ENCODE assay signal across 16 mouse cellular contexts in the genomic region with DNA sequence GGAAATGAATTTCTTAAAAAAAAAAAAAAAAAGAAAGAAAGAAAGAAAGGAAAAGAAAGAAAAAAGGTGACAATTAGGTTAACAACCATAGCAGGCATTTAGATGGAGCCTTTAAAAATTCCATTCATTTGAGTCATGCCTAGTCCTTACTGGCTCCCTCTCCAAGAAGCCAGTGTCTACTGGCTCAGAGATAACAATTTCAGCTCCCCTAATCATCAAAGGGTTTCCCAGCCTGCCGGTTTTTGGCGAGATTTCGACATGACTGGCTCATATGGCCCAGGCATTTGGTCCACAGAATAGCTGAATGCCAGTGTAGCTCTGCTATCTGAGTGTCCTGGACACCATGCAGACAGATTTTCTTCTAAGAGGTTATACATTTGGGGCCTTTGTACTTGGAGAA. TPM values are rescaled to one million over a fixed set of nuclear protein-coding genes. Genes with fewer than 3 reads are reported as not detected.
A peak's percentile ranks its signal among the peaks of the same experiment; 100 is the strongest.
DNase-seq lines count a peak whose midpoint lies in the region; ATAC-seq and TF ChIP-seq lines count a peak whose summit lies in the region.
"Had no signal": no experiment of that assay in that cellular context is flagged by ENCODE, and none has a peak within 500 bp of the region (broad histone marks: within the 10 kb centered on the region; RNA-seq: fewer than 3 reads in every experiment).

No protein-coding gene starts in this region.

- no peak overlapping the region for H3K4me2 ChIP-seq in lung, postnatal 0 days (replicated peaks; ENCODE audit: low read depth, low read length)
- H3K4me2 ChIP-seq: limb, embryonic 13.5 days had no signal

- H3K27me3 ChIP-seq in heart, embryonic 10.5 days (ENCODE audit: insufficient read depth, poor library complexity, severe bottlenecking): no peaks in the 10 kb centered on the region
- H3K27me3 ChIP-seq in lung, postnatal 0 days (replicated peaks; ENCODE audit: insufficient read depth, low read length): no peaks in the 10 kb centered on the region
- H3K27me3 ChIP-seq: limb, embryonic 13.5 days had no signal

- peaks cover 21% of the 10 kb centered on the region for H3K4me1 ChIP-seq in heart, embryonic 10.5 days
- H3K4me1 ChIP-seq in lung, postnatal 0 days (ENCODE audit: insufficient read depth, low read depth, low read length): no peaks in the 10 kb centered on the region

- peak; percentile 42 to 55 for DNase-seq in heart, adult 18-20 months
- DNase-seq in heart, adult 9 months (ENCODE audit: low spot score in 2 of 2): no peak
- DNase-seq in adrenal gland, postnatal 14 days: peak; percentile 16
- DNase-seq in heart, embryonic 10.5 days (ENCODE audit: low spot score): no peak
- peak; percentile 36 for DNase-seq in lung, postnatal 0 days (ENCODE audit: low spot score)
- DNase-seq in layer of hippocampus, postnatal 10 days (ENCODE audit: low spot score in 2 of 2): no peak
- DNase-seq in layer of hippocampus, adult 18-20 months (ENCODE audit: low spot score in 2 of 2): no peak
- no peak for DNase-seq in cerebellum, adult 9-10 months
- DNase-seq: layer of hippocampus, postnatal 36 days; thymus, adult 2 months had no signal

- H3K27ac ChIP-seq in heart, embryonic 10.5 days: peak overlapping the region; percentile 62
- no peak overlapping the region for H3K27ac ChIP-seq in lung, postnatal 0 days (ENCODE audit: low read length)
- H3K27ac ChIP-seq: kidney, postnatal 0 days; limb, embryonic 13.5 days had no signal

- WGBS in heart, embryonic 10.5 days: 7% methylated on average over 3 of the region's 3 CpGs
- 13% methylated on average over 3 of the region's 3 CpGs for WGBS in lung, postnatal 0 days

- ATAC-seq in lung, postnatal 0 days: peak; percentile 58; the same call in 1 of the 2 replicates
- ATAC-seq: midbrain, embryonic 16.5 days had no signal

- peaks cover 23% of the 10 kb centered on the region; the same call in 1 of the 2 replicates for H3K36me3 ChIP-seq in heart, embryonic 10.5 days
- no peaks in the 10 kb centered on the region for H3K36me3 ChIP-seq in lung, postnatal 0 days (ENCODE audit: insufficient read depth, low read length)
- H3K36me3 ChIP-seq: limb, embryonic 13.5 days had no signal

- no peak overlapping the region for H3K9ac ChIP-seq in lung, postnatal 0 days (replicated peaks; ENCODE audit: low read depth)
- H3K9ac ChIP-seq: limb, embryonic 13.5 days had no signal

- H3K9me3 ChIP-seq in heart, embryonic 10.5 days: no peaks in the 10 kb centered on the region
- H3K9me3 ChIP-seq in lung, postnatal 0 days (ENCODE audit: low read length): no peaks in the 10 kb centered on the region
- H3K9me3 ChIP-seq: limb, embryonic 13.5 days had no signal

- TF ChIP-seq CTCF in lung, postnatal 0 days (IDR thresholded peaks at IDR 0.05): no peak

- no peak for TF ChIP-seq EP300 in lung, postnatal 0 days (IDR thresholded peaks at IDR 0.05)

- H3K4me3 ChIP-seq in heart, embryonic 10.5 days: no peak overlapping the region
- H3K4me3 ChIP-seq in lung, postnatal 0 days (ENCODE audit: low read depth, low read length): no peak overlapping the region
- H3K4me3 ChIP-seq: limb, embryonic 13.5 days had no signal

RNA-seq across cellular contexts. Expression of a gene that starts 18.4 kb away (rescaled TPM):
- total RNA-seq in heart, adult 18-20 months (2021): 10 to 100 TPM; 21.9 to 30.0 TPM
- total RNA-seq in adrenal gland, postnatal 14 days (2021): 2.7 and 3.6 TPM in 2 replicates
- 148 and 236 TPM in 2 replicates for polyA plus RNA-seq in heart, embryonic 10.5 days (2016; fragmentation: Nextera tagmentation; extraction: Ambion mirVana)
- 54.7 and 59.2 TPM in 2 replicates for polyA plus RNA-seq in lung, postnatal 0 days (2015; fragmentation: Nextera tagmentation; extraction: Ambion mirVana)
- 1 to 10 TPM; 2.5 to 2.7 TPM for total RNA-seq in layer of hippocampus, postnatal 10 days (2021)
- under 1 TPM; 0.76 to 0.99 TPM for total RNA-seq in layer of hippocampus, adult 18-20 months (2021)
- total RNA-seq: common myeloid progenitor, adult 5-6 weeks had no signal

RNA-seq across cellular contexts. Expression of a gene that starts 30.8 kb away (rescaled TPM):
- total RNA-seq in heart, adult 18-20 months (2021): not detected
- total RNA-seq in adrenal gland, postnatal 14 days (2021): not detected in 2 replicates
- 0.08 TPM in 1 of 2 replicates, not detected in the other for polyA plus RNA-seq in heart, embryonic 10.5 days (2016; fragmentation: Nextera tagmentation; extraction: Ambion mirVana)
- polyA plus RNA-seq in lung, postnatal 0 days (2015; fragmentation: Nextera tagmentation; extraction: Ambion mirVana): not detected in 2 replicates
- 1 to 10 TPM; 1.4 to 1.8 TPM for total RNA-seq in layer of hippocampus, postnatal 10 days (2021)
- total RNA-seq in layer of hippocampus, adult 18-20 months (2021): under 1 TPM; 0.51 to 0.69 TPM
- total RNA-seq: common myeloid progenitor, adult 5-6 weeks; heart, postnatal 14 days had no signal
- polyA plus RNA-seq: intestine, embryonic 14.5 days; kidney, postnatal 0 days; thymus, adult 2 months had no signal

Comparison
In these comparisons a context has a peak if more than half of its experiments do, and no peak if none do; other contexts are left out.
1. DNase-seq: peak in heart, adult 18-20 months (2 of 2), adrenal gland, postnatal 14 days (single experiment) and lung, postnatal 0 days (single experiment); none in heart, adult 9 months (0 of 2), heart, embryonic 10.5 days (single experiment), layer of hippocampus, postnatal 10 days (0 of 2), layer of hippocampus, adult 18-20 months (0 of 2) and cerebellum, adult 9-10 months (single experiment).